In genomic region chr1:136948511-136949275, GRCm38 (mm10) we compare ENCODE assay signal across 8 mouse cellular contexts. TPM values are rescaled to one million over a fixed set of nuclear protein-coding genes. Genes with fewer than 3 reads are reported as not detected.
DNase-seq lines count a peak whose midpoint lies in the region; ATAC-seq lines count a peak whose summit lies in the region.

No protein-coding gene starts in this region.

- DNase-seq in gastrocnemius, postnatal 4 days (ENCODE audit: low spot score in 2 of 2), result peak; percentile 24 to 47
- DNase-seq in gastrocnemius, postnatal 25 days, result no peak
- DNase-seq in kidney, postnatal 14 days, result peak; percentile 66

- no peak overlapping the region for H3K27ac ChIP-seq in heart, embryonic 13.5 days (replicated peaks)
- peak overlapping the region; percentile 33; the same call in 1 of the 2 replicates for H3K27ac ChIP-seq in stomach, embryonic 14.5 days (ENCODE audit: low read length)

- peaks cover 51% of the 10 kb centered on the region for H3K4me1 ChIP-seq in heart, embryonic 13.5 days
- peaks cover 11% of the 10 kb centered on the region for H3K4me1 ChIP-seq in stomach, embryonic 14.5 days (ENCODE audit: control insufficient read depth, insufficient read depth, low read length)

- H3K27me3 ChIP-seq in heart, embryonic 13.5 days (replicated peaks), result peaks cover 96% of the 10 kb centered on the region
- H3K27me3 ChIP-seq in stomach, embryonic 14.5 days (ENCODE audit: control insufficient read depth, insufficient read depth, low read length), result peaks cover 47% of the 10 kb centered on the region

- under 1% methylated on average over 61 of the region's 61 CpGs for whole genome bisulfite sequencing in heart, embryonic 13.5 days
- 1% methylated on average over 53 of the region's 61 CpGs for WGBS in stomach, embryonic 14.5 days

- peak overlapping the region; percentile 74 for H3K9ac ChIP-seq in heart, embryonic 13.5 days
- H3K9ac ChIP-seq in stomach, embryonic 14.5 days (replicated peaks; ENCODE audit: low read depth, low read length), result peak overlapping the region; percentile 4; the same call in 1 of the 2 replicates

- H3K36me3 ChIP-seq in heart, embryonic 13.5 days, result no peaks in the 10 kb centered on the region
- H3K36me3 ChIP-seq in stomach, embryonic 14.5 days (ENCODE audit: control insufficient read depth, insufficient read depth, low read length), result no peaks in the 10 kb centered on the region

- peak; percentile 59 for ATAC-seq in common myeloid progenitor, adult 5-6 weeks (replicated peaks; ENCODE audit: low read depth, poor library complexity, severe bottlenecking)
- no peak for ATAC-seq in heart, embryonic 13.5 days (ENCODE audit: extremely low read depth, insufficient number of reproducible peaks, low FRiP score, low TSS enrichment)
- ATAC-seq in megakaryocyte, adult 5-6 weeks (ENCODE audit: poor library complexity, severe bottlenecking), result peak; percentile 35
- peak; percentile 42; the same call in 1 of the 2 replicates for ATAC-seq in stomach, embryonic 14.5 days (ENCODE audit: insufficient number of reproducible peaks, insufficient read depth, low FRiP score, low read depth)
- no peak for ATAC-seq in inflammation-experienced regulatory T-cells, adult 6 months

- H3K9me3 ChIP-seq in heart, embryonic 13.5 days, result no peaks in the 10 kb centered on the region
- H3K9me3 ChIP-seq in stomach, embryonic 14.5 days (ENCODE audit: control insufficient read depth, low read depth, low read length), result no peaks in the 10 kb centered on the region

- H3K4me3 ChIP-seq in heart, embryonic 13.5 days, result peak overlapping the region; percentile 54
- H3K4me3 ChIP-seq in stomach, embryonic 14.5 days (ENCODE audit: low read depth, low read length), result peak overlapping the region; percentile 39

- peak overlapping the region; percentile 85 for H3K4me2 ChIP-seq in heart, embryonic 13.5 days
- peak overlapping the region; percentile 87 for H3K4me2 ChIP-seq in stomach, embryonic 14.5 days (replicated peaks; ENCODE audit: low read depth, low read length)

RNA-seq across cellular contexts. Expression of gene Nr5a2, which starts 11.6 kb away (rescaled TPM):
- total RNA-seq in gastrocnemius, postnatal 4 days (2021), result 1 to 10 TPM; 2.6 to 3.9 TPM
- under 1 TPM; 0.29 to 0.61 TPM for total RNA-seq in gastrocnemius, postnatal 25 days (2021)
- total RNA-seq in common myeloid progenitor, adult 5-6 weeks (2017), result not detected in 2 replicates
- 0.39 and 0.40 TPM in 2 replicates for polyA plus RNA-seq in heart, embryonic 13.5 days (2015; fragmentation: Nextera tagmentation; extraction: Ambion mirVana)
- not detected in 2 replicates for total RNA-seq in megakaryocyte, adult 5-6 weeks (2015)
- total RNA-seq in megakaryocyte, adult 5-6 weeks (2017), result not detected in 2 replicates
- 1.4 and 3.5 TPM in 2 replicates for polyA plus RNA-seq in stomach, embryonic 14.5 days (2014; fragmentation: Nextera tagmentation; extraction: Ambion mirVana)
- polyA plus RNA-seq in inflammation-experienced regulatory T-cells, adult 6 months (2017; shearing (Covaris generic)), result not detected

Comparison
In these comparisons a context has a peak if more than half of its experiments do, and no peak if none do; other contexts are left out.
1. ATAC-seq: peak in common myeloid progenitor, adult 5-6 weeks (single experiment), megakaryocyte, adult 5-6 weeks (single experiment) and stomach, embryonic 14.5 days (single experiment); none in heart, embryonic 13.5 days (single experiment) and inflammation-experienced regulatory T-cells, adult 6 months (single experiment).